Mouse (Mus musculus): Measurements from ENCODE around the gene Olfm4. TPM values are rescaled to one million over a fixed set of nuclear protein-coding genes. Genes with fewer than 3 reads are reported as not detected.

The Olfm4 gene
- total RNA-seq, 2 experiments from 2014 or later: 0.99 to 1.1 TPM

- intact Hi-C loops (cut with DNase I): no loop called here
- DNase-seq (ENCODE audit: low spot score in 2 of 2): no peak
These were observed 31.1 kb downstream of the Olfm4 start for GRCm38 (mm10) chr14:80014966-80015365.

- DNase-seq (ENCODE audit: low spot score in 2 of 2): no peak
These were observed 32.2 kb downstream of the Olfm4 start for GRCm38 (mm10) chr14:80016112-80016511.

GRCm38 (mm10) chr14:80026078-80026477, 42.2 kb downstream of the Olfm4 start:
- intact Hi-C loops (cut with DNase I): no loop called here
- DNase-seq (ENCODE audit: low spot score in 2 of 2): peak in 1 of 2 experiments; percentile 69

More at GRCm38 (mm10) chr14:80016112-80016511, 32.2 kb downstream of the Olfm4 start:
- intact Hi-C loops (cut with DNase I): no loop called here

- intact Hi-C loops (cut with DNase I): loop anchor here (10.0 kb wide), 1 partner anchor 255 kb away; the partner anchor contains the start of gene Pcdh8
- peak in 1 of 2 experiments; percentile 80 for DNase-seq (ENCODE audit: low spot score in 2 of 2)
These were observed 45.6 kb downstream of the Olfm4 start for GRCm38 (mm10) chr14:80029297-80030001.

- DNase-seq (ENCODE audit: low spot score in 2 of 2): no peak
- intact Hi-C loops (cut with DNase I): loop anchor here (10.0 kb wide), 1 partner anchor 265 kb away; the partner anchor contains the start of gene Pcdh8
These were observed 55.9 kb downstream of the Olfm4 start for GRCm38 (mm10) chr14:80039645-80040272.

GRCm38 (mm10) chr14:80046104-80046734, 62.3 kb downstream of the Olfm4 start:
- no peak for DNase-seq (ENCODE audit: low spot score in 2 of 2)
- intact Hi-C loops (cut with DNase I): no loop called here

- intact Hi-C loops (cut with DNase I): no loop called here
- DNase-seq (ENCODE audit: low spot score in 2 of 2): no peak
These were observed 63.7 kb downstream of the Olfm4 start for GRCm38 (mm10) chr14:80047368-80048101.

GRCm38 (mm10) chr14:80055725-80056124, 71.8 kb downstream of the Olfm4 start:
- no peak for DNase-seq (ENCODE audit: low spot score in 2 of 2)
- intact Hi-C loops (cut with DNase I): no loop called here

GRCm38 (mm10) chr14:80061686-80062085, 77.8 kb downstream of the Olfm4 start:
- intact Hi-C loops (cut with DNase I): no loop called here
- no peak for DNase-seq (ENCODE audit: low spot score in 2 of 2)

GRCm38 (mm10) chr14:80062896-80063295, 79.0 kb downstream of the Olfm4 start:
- intact Hi-C loops (cut with DNase I): no loop called here
- no peak for DNase-seq (ENCODE audit: low spot score in 2 of 2)

- intact Hi-C loops (cut with DNase I): no loop called here
- DNase-seq (ENCODE audit: low spot score in 2 of 2): no peak
These were observed 86.7 kb downstream of the Olfm4 start for GRCm38 (mm10) chr14:80070580-80070979.

Other genes with a start within 250 kb of the Olfm4 start
- gene Pcdh8, start 212.8 kb upstream of the Olfm4 start, total RNA-seq (2021): 10 to 100 TPM; 64.4 to 69.0 TPM